Mouse (Mus musculus): ENCODE results near the gene Oprm1. TPM values are rescaled to one million over a fixed set of nuclear protein-coding genes. Genes with fewer than 3 reads are reported as not detected.
"Not testable (repeated sequence)": the region's sequence is repeated elsewhere in the genome, so short reads cannot be mapped to it uniquely, and the experiment has no call there.

Oprm1 gene
- polyA plus RNA-seq, 1 experiment from 2014 or later, result 0.31 TPM

DNA sequence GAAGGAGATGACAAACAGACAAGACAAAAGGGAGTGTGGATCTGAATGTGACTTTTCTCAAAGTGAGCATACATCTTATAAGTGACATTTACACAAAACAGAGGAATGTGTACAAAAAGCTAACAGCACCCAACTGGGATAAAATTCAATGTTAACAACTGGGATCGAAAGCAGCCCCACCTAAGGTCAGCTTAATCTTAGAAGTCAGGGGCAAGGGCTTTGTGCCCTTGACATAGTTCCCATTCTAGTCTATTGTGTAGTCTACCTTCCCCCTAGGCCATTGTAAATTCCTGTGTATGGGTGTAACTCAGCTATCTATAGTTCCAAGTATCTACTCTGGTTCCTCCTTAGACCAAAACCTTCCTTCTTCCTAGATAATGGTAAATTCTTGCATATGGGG is 123.7 kb downstream of the Oprm1 start:
- H3K4me1 ChIP-seq (replicated peaks; ENCODE audit: control insufficient read depth, insufficient read depth, low read length); H3K27me3 ChIP-seq (ENCODE audit: control insufficient read depth, insufficient read depth, low read length); ATAC-seq (ENCODE audit: low FRiP score); H3K4me2 ChIP-seq (replicated peaks; ENCODE audit: low read depth, low read length); H3K9ac ChIP-seq (ENCODE audit: low read depth, low read length); H3K27ac ChIP-seq (ENCODE audit: low read depth, low read length); H3K9me3 ChIP-seq (ENCODE audit: control insufficient read depth, low read length); DNase-seq (ENCODE audit: low spot score); H3K4me3 ChIP-seq (ENCODE audit: low read depth, low read length); H3K36me3 ChIP-seq (ENCODE audit: control insufficient read depth, insufficient read depth, low read length): not testable (repeated sequence)
- 86% methylated on average over 1 of the region's 1 CpGs for WGBS

DNA sequence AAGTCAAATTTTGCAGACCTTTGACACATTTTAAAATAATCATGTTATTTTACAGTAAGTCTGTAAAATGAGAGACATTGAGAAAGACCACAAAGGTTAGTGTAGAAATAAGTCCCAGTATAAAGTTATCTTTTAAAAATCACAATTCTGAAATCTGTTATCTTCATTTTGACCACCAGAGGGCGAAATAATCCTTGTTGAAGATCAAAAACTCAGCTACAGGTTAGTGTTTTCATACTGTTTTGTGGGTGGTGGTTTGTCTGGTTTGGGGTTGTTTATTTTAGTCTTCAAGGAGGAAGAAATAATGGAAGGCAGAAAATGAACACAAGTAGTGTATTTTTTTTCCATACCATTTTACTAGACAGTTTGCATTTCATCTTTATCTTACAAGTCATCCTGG is 127.2 kb downstream of the Oprm1 start:
- H3K27ac ChIP-seq (ENCODE audit: low read depth, low read length), result no peak overlapping the region
- peak; percentile 60 for DNase-seq (ENCODE audit: low spot score)
- H3K9me3 ChIP-seq (ENCODE audit: control insufficient read depth, low read length), result no peaks in the 10 kb centered on the region
- no peak overlapping the region for H3K9ac ChIP-seq (ENCODE audit: low read depth, low read length)
- no peak overlapping the region for H3K4me3 ChIP-seq (ENCODE audit: low read depth, low read length)
- H3K36me3 ChIP-seq (ENCODE audit: control insufficient read depth, insufficient read depth, low read length), result no peaks in the 10 kb centered on the region
- no peaks in the 10 kb centered on the region for H3K27me3 ChIP-seq (ENCODE audit: control insufficient read depth, insufficient read depth, low read length)
- ATAC-seq (ENCODE audit: low FRiP score), result no peak
- 0% methylated on average over 1 of the region's 1 CpGs for WGBS
- H3K4me2 ChIP-seq (replicated peaks; ENCODE audit: low read depth, low read length), result no peak overlapping the region
- H3K4me1 ChIP-seq (replicated peaks; ENCODE audit: control insufficient read depth, insufficient read depth, low read length), result no peaks in the 10 kb centered on the region

DNA sequence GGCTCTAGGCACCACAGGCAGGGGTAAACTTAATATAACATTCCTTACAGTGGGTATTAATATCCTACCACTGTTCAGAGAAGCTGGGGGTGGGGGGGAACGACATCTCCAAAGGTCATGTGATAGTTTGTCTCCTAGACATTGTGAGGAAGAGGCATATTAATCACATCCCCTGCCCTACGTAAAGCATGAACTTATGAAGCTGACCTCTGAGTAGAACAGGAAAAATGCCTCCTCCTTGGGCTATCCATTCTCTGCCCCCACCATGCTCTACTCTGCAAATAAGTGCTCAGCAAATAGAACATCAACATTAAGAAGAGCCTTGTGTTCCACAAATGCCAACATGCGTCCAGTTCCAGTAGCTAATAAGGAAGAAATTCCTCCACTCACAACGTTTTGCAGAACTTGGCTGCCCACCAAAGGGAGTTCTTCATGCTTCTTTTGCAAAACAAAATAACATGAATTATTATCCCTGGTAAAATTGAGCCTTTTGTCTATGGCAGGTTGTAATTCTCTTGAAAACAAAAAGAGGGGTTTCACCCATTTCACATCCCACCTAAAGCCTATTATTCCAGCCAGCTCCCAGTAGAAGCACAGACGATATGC is 131.4 kb downstream of the Oprm1 start:
- H3K36me3 ChIP-seq (ENCODE audit: control insufficient read depth, insufficient read depth, low read length), result no peaks in the 10 kb centered on the region
- H3K9ac ChIP-seq (ENCODE audit: low read depth, low read length), result no peak overlapping the region
- 77% methylated on average over 5 of the region's 5 CpGs for WGBS
- H3K4me1 ChIP-seq (replicated peaks; ENCODE audit: control insufficient read depth, insufficient read depth, low read length), result no peaks in the 10 kb centered on the region
- DNase-seq (ENCODE audit: low spot score) (no peak), ATAC-seq (ENCODE audit: low FRiP score) (no peak)
- H3K4me2 ChIP-seq (replicated peaks; ENCODE audit: low read depth, low read length), result no peak overlapping the region
- H3K27me3 ChIP-seq (ENCODE audit: control insufficient read depth, insufficient read depth, low read length), result no peaks in the 10 kb centered on the region
- no peaks in the 10 kb centered on the region for H3K9me3 ChIP-seq (ENCODE audit: control insufficient read depth, low read length)
- no peak overlapping the region for H3K4me3 ChIP-seq (ENCODE audit: low read depth, low read length)
- no peak overlapping the region for H3K27ac ChIP-seq (ENCODE audit: low read depth, low read length)

DNA sequence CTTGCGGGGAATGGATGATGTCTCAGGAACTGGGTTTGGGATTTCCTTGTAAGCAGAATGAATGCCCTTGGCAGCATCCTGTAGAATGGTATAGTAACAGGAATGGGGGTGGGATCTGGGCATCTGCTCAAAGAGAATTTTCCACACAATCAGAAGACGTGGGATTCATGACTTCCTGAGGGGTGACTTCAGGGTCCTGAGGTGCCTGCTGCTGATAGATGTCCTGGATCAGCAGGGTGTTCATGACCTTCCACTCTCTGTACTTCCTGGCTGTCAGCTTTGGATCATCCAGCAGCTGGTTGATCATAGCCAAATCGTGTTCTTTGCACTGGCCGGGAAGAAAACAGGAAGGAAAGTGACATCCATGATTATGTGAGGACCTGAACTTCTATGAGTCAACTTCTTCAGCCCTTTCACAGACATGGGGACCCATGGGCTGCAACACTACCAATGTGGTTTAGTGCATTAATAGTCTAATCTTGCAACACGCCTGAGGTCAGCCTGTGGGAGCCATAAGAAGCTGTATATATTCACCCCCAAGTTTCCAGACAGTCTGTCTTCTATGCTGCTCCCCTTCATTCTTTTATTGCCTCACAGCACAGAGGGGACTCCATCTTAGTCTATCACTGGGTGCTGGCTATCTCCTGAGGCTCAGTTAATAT is 132.2 kb downstream of the Oprm1 start:
- H3K36me3 ChIP-seq (ENCODE audit: control insufficient read depth, insufficient read depth, low read length), result no peaks in the 10 kb centered on the region
- H3K27me3 ChIP-seq (ENCODE audit: control insufficient read depth, insufficient read depth, low read length), result no peaks in the 10 kb centered on the region
- WGBS, result 75% methylated on average over 5 of the region's 5 CpGs
- H3K4me2 ChIP-seq (replicated peaks; ENCODE audit: low read depth, low read length), result no peak overlapping the region
- H3K9me3 ChIP-seq (ENCODE audit: control insufficient read depth, low read length), result no peaks in the 10 kb centered on the region
- H3K9ac ChIP-seq (ENCODE audit: low read depth, low read length), result no peak overlapping the region
- no peaks in the 10 kb centered on the region for H3K4me1 ChIP-seq (replicated peaks; ENCODE audit: control insufficient read depth, insufficient read depth, low read length)
- H3K4me3 ChIP-seq (ENCODE audit: low read depth, low read length), result no peak overlapping the region
- DNase-seq (ENCODE audit: low spot score), result no peak
- no peak for ATAC-seq (ENCODE audit: low FRiP score)
- no peak overlapping the region for H3K27ac ChIP-seq (ENCODE audit: low read depth, low read length)

DNA sequence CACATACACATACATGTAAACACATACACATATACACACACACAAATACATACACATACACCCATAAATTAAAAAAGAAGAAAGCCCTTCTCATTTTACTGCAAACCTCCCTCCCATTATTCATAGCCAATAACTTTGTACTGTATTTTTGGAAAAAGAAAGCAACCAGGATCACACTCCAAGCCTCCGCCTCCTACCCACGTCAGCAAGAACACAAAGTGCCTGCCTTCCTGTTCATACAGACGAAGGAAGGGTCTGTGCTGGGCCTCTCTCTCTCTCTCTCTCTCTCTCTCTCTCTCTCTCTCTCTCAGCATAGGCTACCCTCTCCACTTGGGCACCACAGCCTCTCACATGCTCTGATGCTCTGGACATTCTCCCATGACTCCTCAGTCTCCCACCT is 137.5 kb downstream of the Oprm1 start:
- Histone ChIP-seq H3K4me1 (replicated peaks; ENCODE audit: control insufficient read depth, insufficient read depth, low read length) (no peaks in the 10 kb centered on the region), H3K27ac (ENCODE audit: low read depth, low read length) (no peak overlapping the region), H3K9ac (ENCODE audit: low read depth, low read length) (no peak overlapping the region), H3K27me3 (ENCODE audit: control insufficient read depth, insufficient read depth, low read length) (no peaks in the 10 kb centered on the region), H3K4me3 (ENCODE audit: low read depth, low read length) (no peak overlapping the region), H3K9me3 (ENCODE audit: control insufficient read depth, low read length) (no peaks in the 10 kb centered on the region), H3K4me2 (replicated peaks; ENCODE audit: low read depth, low read length) (no peak overlapping the region), H3K36me3 (ENCODE audit: control insufficient read depth, insufficient read depth, low read length) (no peaks in the 10 kb centered on the region)
- DNase-seq (ENCODE audit: low spot score), result no peak
- ATAC-seq (ENCODE audit: low FRiP score), result no peak
- WGBS, result 74% methylated on average over 3 of the region's 3 CpGs

DNA sequence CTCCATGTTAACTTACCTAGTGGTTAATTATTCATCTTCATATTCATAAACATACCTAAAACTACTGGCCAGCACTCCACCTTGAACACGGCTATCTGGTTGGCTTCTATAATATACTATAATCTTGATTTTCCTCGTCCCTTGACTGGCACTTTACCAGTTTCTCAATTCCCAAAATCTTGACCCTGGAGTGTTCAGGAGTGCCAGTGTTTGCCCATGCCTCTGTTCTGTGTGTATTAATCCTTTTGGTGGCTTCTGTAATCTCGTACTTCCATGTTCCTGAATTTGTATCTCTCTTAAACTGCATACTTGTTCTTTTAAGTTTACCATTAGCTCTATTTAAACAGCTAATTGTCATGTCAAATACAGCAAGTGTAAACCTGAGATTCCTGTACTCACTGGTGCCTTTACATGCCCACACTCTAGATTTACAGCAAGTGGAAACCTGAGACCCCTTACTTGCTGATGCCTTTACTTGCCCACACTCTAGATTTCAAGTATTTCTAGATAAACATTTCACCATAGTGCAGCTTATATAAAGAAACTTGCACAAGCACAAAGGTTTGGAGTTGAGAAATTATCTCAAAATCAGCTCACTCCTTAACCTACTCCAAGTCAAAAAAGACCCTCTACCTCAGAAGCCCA is 138.5 kb downstream of the Oprm1 start:
- H3K9ac ChIP-seq (ENCODE audit: low read depth, low read length), result no peak overlapping the region
- no peaks in the 10 kb centered on the region for H3K27me3 ChIP-seq (ENCODE audit: control insufficient read depth, insufficient read depth, low read length)
- 89% methylated on average over 3 of the region's 3 CpGs for WGBS
- DNase-seq (ENCODE audit: low spot score) (no peak), ATAC-seq (ENCODE audit: low FRiP score) (no peak)
- no peaks in the 10 kb centered on the region for H3K4me1 ChIP-seq (replicated peaks; ENCODE audit: control insufficient read depth, insufficient read depth, low read length)
- H3K9me3 ChIP-seq (ENCODE audit: control insufficient read depth, low read length), result no peaks in the 10 kb centered on the region
- no peak overlapping the region for H3K27ac ChIP-seq (ENCODE audit: low read depth, low read length)
- H3K36me3 ChIP-seq (ENCODE audit: control insufficient read depth, insufficient read depth, low read length), result no peaks in the 10 kb centered on the region
- no peak overlapping the region for H3K4me2 ChIP-seq (replicated peaks; ENCODE audit: low read depth, low read length)
- no peak overlapping the region for H3K4me3 ChIP-seq (ENCODE audit: low read depth, low read length)

DNA sequence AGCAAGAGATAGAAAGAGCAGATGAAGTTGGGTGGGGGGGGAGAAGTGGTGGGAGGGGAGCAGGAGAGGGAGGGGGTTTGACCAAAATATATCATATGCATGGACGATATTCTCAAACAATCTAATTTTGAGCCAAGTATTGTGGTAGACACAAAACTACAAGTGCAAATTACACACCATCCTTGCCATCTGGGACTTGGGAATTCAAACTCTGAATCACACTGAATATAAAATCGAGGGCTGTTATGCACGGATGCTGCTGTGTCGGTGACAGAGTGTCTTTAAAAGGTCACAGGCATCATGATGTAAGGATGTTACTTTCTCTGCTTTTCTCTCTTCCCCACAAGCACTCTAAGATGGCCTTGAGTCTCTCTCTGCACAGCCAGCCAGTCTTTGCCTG is 141.8 kb downstream of the Oprm1 start:
- WGBS, result 89% methylated on average over 4 of the region's 4 CpGs
- H3K36me3 ChIP-seq (ENCODE audit: control insufficient read depth, insufficient read depth, low read length), result no peaks in the 10 kb centered on the region
- H3K27ac ChIP-seq (ENCODE audit: low read depth, low read length), result no peak overlapping the region
- H3K27me3 ChIP-seq (ENCODE audit: control insufficient read depth, insufficient read depth, low read length), result no peaks in the 10 kb centered on the region
- no peak for ATAC-seq (ENCODE audit: low FRiP score)
- H3K9me3 ChIP-seq (ENCODE audit: control insufficient read depth, low read length), result no peaks in the 10 kb centered on the region
- H3K9ac ChIP-seq (ENCODE audit: low read depth, low read length), result no peak overlapping the region
- no peak for DNase-seq (ENCODE audit: low spot score)
- H3K4me3 ChIP-seq (ENCODE audit: low read depth, low read length), result no peak overlapping the region
- H3K4me1 ChIP-seq (replicated peaks; ENCODE audit: control insufficient read depth, insufficient read depth, low read length), result no peaks in the 10 kb centered on the region
- no peak overlapping the region for H3K4me2 ChIP-seq (replicated peaks; ENCODE audit: low read depth, low read length)

DNA sequence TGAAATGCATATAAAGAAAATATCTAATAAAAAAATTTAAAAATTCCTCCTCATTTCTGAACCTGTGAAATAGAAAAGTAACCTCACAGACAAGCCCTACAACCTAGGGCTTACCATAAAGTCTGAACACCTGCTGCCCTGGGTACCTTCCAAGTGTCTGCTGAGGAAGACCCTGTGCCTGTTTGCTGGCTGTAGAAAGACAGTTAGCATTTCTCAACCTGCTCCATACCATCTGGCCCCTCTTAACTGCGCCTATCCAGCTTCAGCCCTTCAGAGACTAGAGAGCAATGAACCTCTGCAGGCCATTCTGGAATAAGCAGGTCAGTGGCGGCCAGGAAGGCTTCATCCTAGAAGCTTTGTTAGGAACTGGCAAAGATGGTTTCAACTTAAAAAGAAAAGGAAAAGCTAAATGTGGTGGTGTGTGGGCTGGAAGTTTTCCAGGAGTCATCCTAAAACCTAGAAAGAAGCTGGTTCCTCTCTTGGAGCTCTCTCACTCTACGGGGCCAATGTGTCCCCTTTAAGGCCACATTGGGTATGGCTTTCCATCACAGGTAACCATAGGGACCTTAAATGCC is 143.6 kb downstream of the Oprm1 start:
- H3K4me1 ChIP-seq (replicated peaks; ENCODE audit: control insufficient read depth, insufficient read depth, low read length), result no peaks in the 10 kb centered on the region
- no peak overlapping the region for H3K4me2 ChIP-seq (replicated peaks; ENCODE audit: low read depth, low read length)
- no peak overlapping the region for H3K9ac ChIP-seq (ENCODE audit: low read depth, low read length)
- DNase-seq (ENCODE audit: low spot score) (no peak), ATAC-seq (ENCODE audit: low FRiP score) (no peak)
- 88% methylated on average over 3 of the region's 3 CpGs for WGBS
- no peaks in the 10 kb centered on the region for H3K27me3 ChIP-seq (ENCODE audit: control insufficient read depth, insufficient read depth, low read length)
- H3K9me3 ChIP-seq (ENCODE audit: control insufficient read depth, low read length), result no peaks in the 10 kb centered on the region
- H3K36me3 ChIP-seq (ENCODE audit: control insufficient read depth, insufficient read depth, low read length), result no peaks in the 10 kb centered on the region
- H3K4me3 ChIP-seq (ENCODE audit: low read depth, low read length), result no peak overlapping the region
- H3K27ac ChIP-seq (ENCODE audit: low read depth, low read length), result no peak overlapping the region

DNA sequence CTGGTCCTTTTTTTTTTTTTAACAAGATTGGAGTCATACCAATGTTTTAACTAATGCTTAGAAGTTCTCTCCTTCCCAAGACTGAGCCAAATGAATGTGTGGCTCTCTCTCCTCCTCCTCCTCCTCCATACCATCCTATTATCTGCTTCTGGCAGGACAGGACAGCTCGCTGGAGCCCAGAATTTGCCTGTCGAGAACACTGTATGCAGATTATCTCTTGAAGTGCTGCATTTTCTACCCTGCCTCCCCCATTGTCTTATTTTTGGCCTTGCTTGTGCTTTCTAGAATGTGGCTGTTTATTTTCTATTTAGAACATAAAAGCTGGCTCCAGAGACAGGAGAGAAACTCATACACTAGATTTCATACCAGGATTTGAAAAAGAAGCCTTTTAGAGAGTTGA is 151.5 kb downstream of the Oprm1 start:
- H3K27ac ChIP-seq (ENCODE audit: low read depth, low read length), result no peak overlapping the region
- H3K4me2 ChIP-seq (replicated peaks; ENCODE audit: low read depth, low read length), result no peak overlapping the region
- H3K4me3 ChIP-seq (ENCODE audit: low read depth, low read length), result no peak overlapping the region
- H3K9me3 ChIP-seq (ENCODE audit: control insufficient read depth, low read length), result no peaks in the 10 kb centered on the region
- WGBS, result 68% methylated on average over 2 of the region's 2 CpGs
- H3K36me3 ChIP-seq (ENCODE audit: control insufficient read depth, insufficient read depth, low read length), result no peaks in the 10 kb centered on the region
- H3K27me3 ChIP-seq (ENCODE audit: control insufficient read depth, insufficient read depth, low read length), result no peaks in the 10 kb centered on the region
- DNase-seq (ENCODE audit: low spot score) (no peak), ATAC-seq (ENCODE audit: low FRiP score) (no peak)
- no peaks in the 10 kb centered on the region for H3K4me1 ChIP-seq (replicated peaks; ENCODE audit: control insufficient read depth, insufficient read depth, low read length)
- H3K9ac ChIP-seq (ENCODE audit: low read depth, low read length), result no peak overlapping the region
